Mouse (Mus musculus) cerebellum, postnatal 25 days (tissue): ENCODE results near the gene H2al1a.
A peak's percentile ranks its signal among the peaks of the same experiment; 100 is the strongest.
"Not testable (repeated sequence)": the region's sequence is repeated elsewhere in the genome, so short reads cannot be mapped to it uniquely, and the experiment has no call there.

Experiments used
- DNase-seq, 2 experiments: peaks; one replicate each; pipeline ENCODE4 v3.0.0; 2021; ENCODE audit warnings: mixed read lengths in 2 of 2

H2al1a gene

DNA sequence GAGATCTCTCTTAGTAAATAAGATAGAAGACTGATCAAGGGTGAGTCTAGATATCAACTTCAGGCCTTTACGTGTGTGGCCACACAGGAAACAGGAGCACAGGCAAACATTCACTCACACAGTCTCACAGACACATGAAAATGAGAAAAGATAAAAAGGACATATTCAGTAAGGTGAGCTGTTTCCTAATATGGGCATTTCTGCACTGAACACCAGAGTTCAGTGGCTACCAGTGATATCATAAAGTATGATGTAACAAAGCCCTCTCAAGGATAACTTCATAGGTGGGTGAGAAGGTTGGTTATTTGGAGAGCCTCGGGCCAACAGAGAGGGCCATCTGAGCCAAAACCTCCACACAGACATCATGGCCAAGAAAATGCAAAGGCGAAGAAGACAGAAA, at the start of gene H2al1a:
TSS of gene H2al1a (plus strand) at position 301 of the 400 bp plus-strand sequence.
- DNase-seq = not testable (repeated sequence)

DNA sequence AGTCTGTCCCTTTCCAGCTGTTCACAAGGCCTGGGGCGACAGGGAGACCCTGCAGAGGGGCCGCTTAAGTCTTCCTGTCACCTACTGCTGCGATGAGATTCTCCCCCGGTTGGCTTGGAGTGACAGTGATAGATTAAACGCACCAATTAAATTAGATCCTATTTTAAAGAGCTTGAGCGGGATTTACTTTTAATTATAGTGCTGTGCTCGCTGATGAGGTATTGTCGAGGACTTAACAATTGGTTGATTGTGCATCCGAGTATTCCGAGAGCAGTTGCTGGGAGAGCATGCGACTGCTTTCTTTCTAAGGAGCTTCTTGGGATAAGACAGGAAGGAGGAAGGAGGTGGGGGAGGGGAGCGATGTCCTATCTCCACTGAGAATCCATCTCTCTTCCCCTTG, 48.9 kb upstream of the H2al1a start:
- no peak for DNase-seq

GRCm38 (mm10) chrX:11254062-11254461, 45.0 kb upstream of the H2al1a start:
- DNase-seq = no peak

- DNase-seq = no peak
Observed at GRCm38 (mm10) chrX:11254521-11255207, 44.4 kb upstream of the H2al1a start.

GRCm38 (mm10) chrX:11255564-11256360, 43.3 kb upstream of the H2al1a start:
- DNase-seq = no peak

DNA sequence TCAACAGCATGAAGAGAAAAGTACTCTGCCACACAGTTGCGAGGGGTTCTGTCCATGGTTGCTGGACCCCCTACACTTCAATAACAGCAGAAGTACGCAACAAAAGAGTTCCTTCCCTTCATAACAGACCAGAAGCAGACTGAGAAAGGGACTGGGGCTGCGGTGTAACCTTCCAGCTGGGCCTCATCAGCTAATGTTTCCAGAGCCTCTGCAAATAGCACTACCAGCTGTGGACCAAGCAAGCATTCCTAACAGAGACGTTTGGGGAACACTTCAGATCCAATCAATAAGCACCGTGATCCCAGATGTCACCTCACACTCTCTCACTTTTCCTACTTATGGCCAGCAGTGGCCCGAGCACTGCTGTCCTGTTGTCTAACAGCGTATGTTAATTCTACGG, 34.1 kb upstream of the H2al1a start:
- no peak for DNase-seq

DNA sequence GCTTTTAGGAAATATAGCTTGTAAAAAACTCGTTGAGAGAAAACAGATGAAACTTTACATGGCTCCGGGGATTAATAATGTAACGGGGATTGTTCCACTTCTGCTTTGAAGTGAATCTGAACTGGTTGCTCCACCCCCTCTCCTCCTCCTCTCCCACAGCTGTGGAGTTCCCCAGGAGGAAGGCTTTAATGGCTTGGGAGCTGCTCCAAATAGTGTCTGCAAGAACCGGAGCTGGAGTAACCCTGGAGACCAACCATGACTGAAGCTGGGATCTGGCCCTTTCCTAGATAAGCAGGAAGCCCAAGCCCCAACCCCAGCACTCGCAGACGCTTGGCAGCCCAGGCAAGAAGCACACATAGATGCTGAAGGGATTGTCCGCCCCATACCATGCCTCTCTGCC, 31.3 kb upstream of the H2al1a start:
- no peak for DNase-seq

- DNase-seq = peak; percentile 19
Observed at GRCm38 (mm10) chrX:11269074-11269473, 30.0 kb upstream of the H2al1a start.

GRCm38 (mm10) chrX:11273190-11273589, 25.9 kb upstream of the H2al1a start:
- no peak for DNase-seq

GRCm38 (mm10) chrX:11277083-11277482, 22.0 kb upstream of the H2al1a start:
- no peak for DNase-seq

DNA sequence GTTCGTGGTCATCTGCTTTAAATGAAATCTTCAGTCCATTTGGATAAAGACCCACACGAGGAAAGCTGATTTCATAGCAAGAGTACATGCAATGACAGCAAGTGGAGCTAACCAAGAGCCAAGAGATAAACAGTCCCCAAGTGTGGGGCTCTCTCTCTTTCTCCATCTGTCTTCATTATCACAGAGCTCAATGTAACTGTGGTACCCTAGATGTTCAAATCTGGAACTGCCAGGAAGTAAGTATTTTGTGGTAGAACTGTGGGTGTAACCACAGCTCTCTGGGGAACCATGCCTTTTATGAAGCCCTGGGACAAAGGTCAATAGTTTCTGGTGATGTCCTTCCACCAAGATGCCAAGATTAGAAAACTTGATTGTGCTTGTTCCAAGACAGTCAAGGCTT, 18.3 kb upstream of the H2al1a start:
- DNase-seq = no peak

GRCm38 (mm10) chrX:11288306-11288882, 10.7 kb upstream of the H2al1a start:
- DNase-seq = no peak

GRCm38 (mm10) chrX:11289244-11289643, 9.8 kb upstream of the H2al1a start:
- DNase-seq = no peak

DNA sequence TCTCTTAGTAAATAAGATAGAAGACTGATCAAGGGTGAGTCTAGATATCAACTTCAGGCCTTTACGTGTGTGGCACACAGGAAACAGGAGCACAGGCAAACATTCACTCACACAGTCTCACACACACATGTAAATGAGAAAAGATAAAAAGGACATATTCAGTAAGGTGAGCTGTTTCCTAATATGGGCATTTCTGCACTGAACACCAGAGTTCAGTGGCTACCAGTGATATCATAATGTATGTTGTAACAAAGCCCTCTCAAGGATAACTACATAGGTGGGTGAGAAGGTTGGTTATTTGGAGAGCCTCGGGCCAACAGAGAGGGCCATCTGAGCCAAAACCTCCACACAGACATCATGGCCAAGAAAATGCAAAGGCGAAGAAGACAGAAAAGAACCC, 3.1 kb downstream of the H2al1a start, which contains the start of gene H2al1b:
TSS of gene H2al1b (plus strand) at position 301 of the 400 bp plus-strand sequence.
- not testable (repeated sequence) for DNase-seq

DNA sequence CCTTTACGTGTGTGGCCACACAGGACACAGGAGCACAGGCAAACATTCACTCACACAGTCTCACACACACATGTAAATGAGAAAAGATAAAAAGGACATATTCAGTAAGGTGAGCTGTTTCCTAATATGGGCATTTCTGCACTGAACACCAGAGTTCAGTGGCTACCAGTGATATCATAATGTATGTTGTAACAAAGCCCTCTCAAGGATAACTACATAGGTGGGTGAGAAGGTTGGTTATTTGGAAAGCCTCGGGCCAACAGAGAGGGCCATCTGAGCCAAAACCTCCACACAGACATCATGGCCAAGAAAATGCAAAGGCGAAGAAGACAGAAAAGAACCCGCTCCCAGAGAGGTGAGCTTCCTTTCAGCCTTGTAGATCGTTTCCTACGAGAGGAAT, 6.3 kb downstream of the H2al1a start, which contains the start of gene H2al1c:
TSS of gene H2al1c (plus strand) at position 301 of the 400 bp plus-strand sequence.
- DNase-seq = not testable (repeated sequence)

- DNase-seq = not testable (repeated sequence)
Observed at GRCm38 (mm10) chrX:11308524-11308923, 9.5 kb downstream of the H2al1a start, which contains the start of gene H2al1d. Gene H2al1d (plus strand): TSS chrX:11308824.

DNA sequence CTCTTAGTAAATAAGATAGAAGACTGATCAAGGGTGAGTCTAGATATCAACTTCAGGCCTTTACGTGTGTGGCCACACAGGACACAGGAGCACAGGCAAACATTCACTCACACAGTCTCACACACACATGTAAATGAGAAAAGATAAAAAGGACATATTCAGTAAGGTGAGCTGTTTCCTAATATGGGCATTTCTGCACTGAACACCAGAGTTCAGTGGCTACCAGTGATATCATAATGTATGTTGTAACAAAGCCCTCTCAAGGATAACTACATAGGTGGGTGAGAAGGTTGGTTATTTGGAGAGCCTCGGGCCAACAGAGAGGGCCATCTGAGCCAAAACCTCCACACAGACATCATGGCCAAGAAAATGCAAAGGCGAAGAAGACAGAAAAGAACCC, 12.6 kb downstream of the H2al1a start, which contains the start of gene H2al1e:
TSS of gene H2al1e (plus strand) at position 301 of the 400 bp plus-strand sequence.
- not testable (repeated sequence) for DNase-seq

DNA sequence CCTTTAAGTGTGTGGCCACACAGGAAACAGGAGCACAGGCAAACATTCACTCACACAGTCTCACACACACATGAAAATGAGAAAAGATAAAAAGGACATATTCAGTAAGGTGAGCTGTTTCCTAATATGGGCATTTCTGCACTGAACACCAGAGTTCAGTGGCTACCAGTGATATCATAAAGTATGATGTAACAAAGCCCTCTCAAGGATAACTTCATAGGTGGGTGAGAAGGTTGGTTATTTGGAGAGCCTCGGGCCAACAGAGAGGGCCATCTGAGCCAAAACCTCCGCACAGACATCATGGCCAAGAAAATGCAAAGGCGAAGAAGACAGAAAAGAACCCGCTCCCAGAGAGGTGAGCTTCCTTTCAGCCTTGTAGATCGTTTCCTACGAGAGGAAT, 15.8 kb downstream of the H2al1a start, which contains the start of gene H2al1f:
TSS of gene H2al1f (plus strand) at position 301 of the 400 bp plus-strand sequence.
- not testable (repeated sequence) for DNase-seq

GRCm38 (mm10) chrX:11317956-11318355, 18.9 kb downstream of the H2al1a start, which contains the start of gene H2al1g:
Gene H2al1g (plus strand): TSS chrX:11318256.
- DNase-seq = not testable (repeated sequence)

GRCm38 (mm10) chrX:11321192-11321591, 22.1 kb downstream of the H2al1a start, which contains the start of gene H2al1h:
Gene H2al1h (plus strand): TSS chrX:11321492.
- DNase-seq = not testable (repeated sequence)

GRCm38 (mm10) chrX:11324359-11324758, 25.3 kb downstream of the H2al1a start, which contains the start of gene H2al1i:
Gene H2al1i (plus strand): TSS chrX:11324659.
- DNase-seq = not testable (repeated sequence)

DNA sequence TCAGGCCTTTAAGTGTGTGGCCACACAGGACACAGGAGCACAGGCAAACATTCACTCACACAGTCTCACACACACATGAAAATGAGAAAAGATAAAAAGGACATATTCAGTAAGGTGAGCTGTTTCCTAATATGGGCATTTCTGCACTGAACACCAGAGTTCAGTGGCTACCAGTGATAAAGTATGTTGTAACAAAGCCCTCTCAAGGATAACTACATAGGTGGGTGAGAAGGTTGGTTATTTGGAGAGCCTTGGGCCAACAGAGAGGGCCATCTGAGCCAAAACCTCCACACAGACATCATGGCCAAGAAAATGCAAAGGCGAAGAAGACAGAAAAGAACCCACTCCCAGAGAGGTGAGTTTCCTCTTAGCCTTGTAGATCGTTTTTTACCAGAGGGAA, 28.5 kb downstream of the H2al1a start, which contains the start of gene H2al1j:
TSS of gene H2al1j (plus strand) at position 301 of the 400 bp plus-strand sequence.
- DNase-seq = not testable (repeated sequence)

GRCm38 (mm10) chrX:11345762-11346161, 46.7 kb downstream of the H2al1a start:
- DNase-seq = peak; percentile 19 to 29
